13 mouse cellular contexts compared by ENCODE assay signal in genomic region chr16:57235871-57236510, GRCm38 (mm10). TPM values are rescaled to one million over a fixed set of nuclear protein-coding genes. Genes with fewer than 3 reads are reported as not detected.
"Had no signal": no experiment of that assay in that cellular context is flagged by ENCODE, and none has a peak within 500 bp of the region (broad histone marks: within the 10 kb centered on the region; RNA-seq: fewer than 3 reads in every experiment).

No protein-coding gene starts in this region.

- H3K9me3 ChIP-seq: midbrain, embryonic 12.5 days had no signal

- H3K4me2 ChIP-seq: midbrain, embryonic 12.5 days had no signal

- ATAC-seq: midbrain, embryonic 16.5 days had no signal

- H3K27me3 ChIP-seq: midbrain, embryonic 12.5 days had no signal

- H3K27ac ChIP-seq: layer of hippocampus, adult 2 months; liver, embryonic 14.5 days; midbrain, embryonic 12.5 days; stomach, postnatal 0 days had no signal

- H3K4me3 ChIP-seq: layer of hippocampus, adult 2 months; midbrain, embryonic 12.5 days had no signal

- H3K4me1 ChIP-seq: midbrain, embryonic 12.5 days had no signal

- H3K36me3 ChIP-seq: midbrain, embryonic 12.5 days had no signal

- DNase-seq: kidney, adult 8-10 months; kidney, postnatal 4 days; lung, adult 18-20 months; right cerebral cortex, postnatal 14 days; thymus, postnatal 4 days had no signal

- H3K9ac ChIP-seq: liver, embryonic 14.5 days; midbrain, embryonic 12.5 days had no signal

RNA-seq across cellular contexts. Expression of gene Tmem30c, which starts 56.7 kb away (rescaled TPM):
- total RNA-seq: liver, adult 2 months had no signal
- polyA plus RNA-seq: kidney, embryonic 16.5 days; liver, adult 2 months; liver, embryonic 14.5 days; spleen, adult 2 months; stomach, postnatal 0 days had no signal
